Mouse (Mus musculus): ENCODE measurements around the gene Rnaseh2b. TPM values are rescaled to one million over a fixed set of nuclear protein-coding genes. Genes with fewer than 3 reads are reported as not detected.

Rnaseh2b gene
- polyA plus RNA-seq, 1 experiment from 2014 or later: 56.1 TPM

DNA sequence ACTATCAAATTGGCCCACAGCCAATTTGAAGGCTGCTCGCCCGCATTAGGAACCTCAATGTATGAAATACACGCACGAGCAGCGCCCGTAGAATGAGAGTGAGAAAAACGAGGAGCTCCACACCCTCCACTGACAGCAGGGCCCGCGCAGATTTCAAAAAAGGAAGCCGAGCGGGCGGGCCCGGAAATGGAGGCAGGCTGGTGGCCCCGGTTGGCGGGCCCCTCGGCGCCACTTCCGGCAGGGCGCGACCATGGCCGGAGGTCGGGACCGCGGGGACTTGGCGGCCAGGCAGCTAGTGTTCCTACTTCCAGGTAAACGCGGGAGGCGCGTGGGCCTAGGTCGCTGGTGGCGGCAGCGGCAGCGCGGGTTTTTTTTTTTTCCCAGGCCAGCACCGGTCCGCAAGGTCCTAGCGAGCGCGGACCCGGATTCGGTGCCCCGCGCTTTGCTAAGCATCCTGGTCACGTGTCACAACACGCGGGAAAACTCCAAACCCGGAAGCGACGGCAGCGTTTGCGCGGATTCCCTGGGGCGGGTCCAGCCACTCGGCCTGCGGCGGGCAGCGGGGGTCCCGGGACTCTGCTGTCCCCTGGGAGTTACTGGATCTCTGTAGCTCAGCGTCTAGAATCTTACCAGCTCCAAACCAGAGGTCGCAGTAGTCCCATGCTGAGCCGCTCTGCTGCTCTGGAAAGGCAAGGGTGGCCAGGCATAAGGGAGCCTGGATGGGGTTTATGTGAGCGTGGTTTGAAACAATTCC lies 39.7 kb downstream of the Rnaseh2b start:
- H3K9me3 ChIP-seq (ENCODE audit: control insufficient read depth): no peaks in the 10 kb centered on the region
- H3K4me2 ChIP-seq (replicated peaks; ENCODE audit: low read depth): peak overlapping the region; percentile 75
- ATAC-seq: peak; percentile 85
- no peak for TF ChIP-seq CTCF (IDR thresholded peaks at IDR 0.05; ENCODE audit: low read depth)
- no peaks in the 10 kb centered on the region for H3K36me3 ChIP-seq (ENCODE audit: control insufficient read depth, insufficient read depth)
- peak overlapping the region; percentile 62 for H3K4me3 ChIP-seq (ENCODE audit: low read depth, low read length)
- H3K4me1 ChIP-seq (replicated peaks; ENCODE audit: control insufficient read depth, insufficient read depth, low read length): no peaks in the 10 kb centered on the region
- H3K27ac ChIP-seq (ENCODE audit: low read depth, low read length): peak overlapping the region; percentile 55
- H3K9ac ChIP-seq (ENCODE audit: low read depth, low read length): peak overlapping the region; percentile 57
- no peaks in the 10 kb centered on the region for H3K27me3 ChIP-seq (replicated peaks; ENCODE audit: control insufficient read depth, insufficient read depth, low read length)
- WGBS: under 1% methylated on average over 58 of the region's 62 CpGs

DNA sequence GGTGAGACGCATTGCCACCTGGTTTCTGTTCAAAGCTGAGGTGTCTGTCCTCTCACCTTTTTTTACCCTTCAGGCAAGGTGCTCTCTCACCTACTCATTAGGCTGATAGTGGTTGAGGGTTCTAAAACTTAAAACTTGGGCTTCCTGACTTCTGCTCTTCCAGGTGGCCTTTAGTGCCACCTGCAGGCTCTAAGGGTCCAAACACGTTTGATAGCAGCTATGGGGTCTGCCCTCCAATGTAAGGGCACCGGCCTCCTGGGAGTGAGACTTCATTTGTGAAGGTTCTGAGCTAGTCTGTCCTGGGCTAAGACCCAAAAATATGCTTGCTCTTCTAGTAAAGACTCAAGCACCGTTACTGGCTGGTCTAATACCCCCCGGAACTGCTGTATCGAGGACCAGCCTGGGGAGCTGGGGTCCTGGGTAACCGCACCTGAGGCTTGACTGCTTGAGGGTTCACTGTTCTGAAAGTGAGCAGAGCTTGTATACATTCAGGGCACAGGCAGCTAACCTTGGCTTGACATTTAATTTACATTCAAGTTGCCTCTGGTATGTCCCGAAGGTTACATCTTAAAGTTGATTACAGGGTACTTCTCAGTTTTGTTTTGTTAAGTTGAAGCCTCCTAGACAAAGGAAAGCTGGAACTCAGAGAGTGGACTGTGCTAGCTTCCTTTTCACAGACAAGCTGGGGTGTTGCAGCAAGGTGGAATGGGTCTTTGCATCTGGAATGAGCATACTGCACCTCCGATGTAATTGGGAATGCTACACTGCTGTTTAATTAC lies 41.7 kb downstream of the Rnaseh2b start:
- H3K27me3 ChIP-seq (replicated peaks; ENCODE audit: control insufficient read depth, insufficient read depth, low read length): no peaks in the 10 kb centered on the region
- H3K9me3 ChIP-seq (ENCODE audit: control insufficient read depth): no peaks in the 10 kb centered on the region
- no peak for ATAC-seq
- H3K4me3 ChIP-seq (ENCODE audit: low read depth, low read length): no peak overlapping the region
- TF ChIP-seq CTCF (IDR thresholded peaks at IDR 0.05; ENCODE audit: low read depth): peak; percentile 50
- H3K36me3 ChIP-seq (ENCODE audit: control insufficient read depth, insufficient read depth): peaks cover 2% of the 10 kb centered on the region; the same call in 1 of the 2 replicates
- no peaks in the 10 kb centered on the region for H3K4me1 ChIP-seq (replicated peaks; ENCODE audit: control insufficient read depth, insufficient read depth, low read length)
- no peak overlapping the region for H3K9ac ChIP-seq (ENCODE audit: low read depth, low read length)
- H3K4me2 ChIP-seq (replicated peaks; ENCODE audit: low read depth): no peak overlapping the region
- 78% methylated on average over 9 of the region's 9 CpGs for WGBS
- H3K27ac ChIP-seq (ENCODE audit: low read depth, low read length): no peak overlapping the region

DNA sequence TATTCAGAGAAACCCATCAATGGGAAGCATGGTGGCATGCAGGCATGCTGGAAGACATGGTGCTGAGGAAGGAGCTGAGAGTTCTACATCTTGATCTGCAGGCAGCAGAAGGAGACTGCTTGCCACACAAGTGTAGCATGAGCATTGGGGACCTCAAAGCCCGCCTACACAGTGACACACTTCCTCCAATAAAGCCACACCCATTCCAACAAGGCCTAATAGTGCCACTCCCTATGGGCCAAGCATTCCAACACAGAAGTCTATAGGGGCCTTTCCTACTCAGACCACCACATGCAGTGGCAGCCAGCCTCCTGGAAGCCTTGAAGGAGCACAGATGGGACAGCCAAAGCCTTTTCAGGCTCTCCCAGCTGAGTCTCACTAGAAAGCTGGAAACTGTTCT lies 46.8 kb downstream of the Rnaseh2b start:
- no peaks in the 10 kb centered on the region for H3K27me3 ChIP-seq (replicated peaks; ENCODE audit: control insufficient read depth, insufficient read depth, low read length)
- H3K4me1 ChIP-seq (replicated peaks; ENCODE audit: control insufficient read depth, insufficient read depth, low read length): no peaks in the 10 kb centered on the region
- no peak for TF ChIP-seq CTCF (IDR thresholded peaks at IDR 0.05; ENCODE audit: low read depth)
- no peak overlapping the region for H3K4me3 ChIP-seq (ENCODE audit: low read depth, low read length)
- H3K36me3 ChIP-seq (ENCODE audit: control insufficient read depth, insufficient read depth): peaks cover 5% of the 10 kb centered on the region; the same call in 1 of the 2 replicates
- 86% methylated on average over 1 of the region's 1 CpGs for WGBS
- no peak for ATAC-seq
- no peak overlapping the region for H3K9ac ChIP-seq (ENCODE audit: low read depth, low read length)
- H3K9me3 ChIP-seq (ENCODE audit: control insufficient read depth): no peaks in the 10 kb centered on the region
- H3K27ac ChIP-seq (ENCODE audit: low read depth, low read length): no peak overlapping the region
- no peak overlapping the region for H3K4me2 ChIP-seq (replicated peaks; ENCODE audit: low read depth)

DNA sequence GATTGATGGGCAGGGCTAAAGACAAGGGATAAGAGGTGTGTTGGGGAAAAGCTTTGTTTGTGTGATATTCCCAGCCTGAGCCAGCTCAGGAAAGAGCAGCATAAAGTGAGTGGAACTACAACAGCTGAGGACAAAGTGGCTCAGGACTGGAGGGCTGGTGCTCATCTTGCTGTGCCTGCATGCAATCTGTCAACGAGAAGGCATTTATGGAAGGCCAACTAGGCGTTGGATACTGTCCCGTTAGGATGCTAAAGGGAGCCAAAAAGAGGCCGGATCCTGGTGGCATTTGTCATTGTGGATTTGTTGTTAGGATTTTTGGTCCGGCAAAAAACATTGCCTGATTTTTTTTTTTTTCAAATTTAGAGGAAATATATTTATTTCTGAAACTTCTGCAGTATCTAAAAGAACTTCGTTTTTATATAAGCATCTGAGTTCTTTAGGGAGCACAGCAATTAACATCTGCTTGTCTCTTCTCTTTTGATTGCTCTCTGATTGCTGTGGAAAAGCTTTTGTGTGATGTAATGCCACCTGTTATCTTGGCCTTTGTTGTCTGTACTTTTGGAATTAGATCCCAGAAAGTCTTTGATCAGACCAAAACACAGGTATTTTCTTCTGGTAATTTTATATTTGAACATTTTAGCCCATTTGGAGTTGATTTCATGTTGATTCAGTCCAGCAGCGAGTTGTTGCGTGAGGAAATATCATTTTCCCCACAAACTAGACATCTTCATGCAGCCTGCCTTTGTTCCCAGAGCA lies 49.7 kb downstream of the Rnaseh2b start:
- H3K9me3 ChIP-seq (ENCODE audit: control insufficient read depth): no peaks in the 10 kb centered on the region
- H3K9ac ChIP-seq (ENCODE audit: low read depth, low read length): no peak overlapping the region; the same call in 1 of the 2 replicates
- H3K4me3 ChIP-seq (ENCODE audit: low read depth, low read length): no peak overlapping the region
- no peaks in the 10 kb centered on the region for H3K4me1 ChIP-seq (replicated peaks; ENCODE audit: control insufficient read depth, insufficient read depth, low read length)
- no peak overlapping the region for H3K27ac ChIP-seq (ENCODE audit: low read depth, low read length)
- 55% methylated on average over 8 of the region's 8 CpGs for WGBS
- ATAC-seq: no peak
- H3K36me3 ChIP-seq (ENCODE audit: control insufficient read depth, insufficient read depth): peaks cover 6% of the 10 kb centered on the region; the same call in 1 of the 2 replicates
- H3K4me2 ChIP-seq (replicated peaks; ENCODE audit: low read depth): peak overlapping the region; percentile 32; the same call in 1 of the 2 replicates
- no peak for TF ChIP-seq CTCF (IDR thresholded peaks at IDR 0.05; ENCODE audit: low read depth)
- H3K27me3 ChIP-seq (replicated peaks; ENCODE audit: control insufficient read depth, insufficient read depth, low read length): no peaks in the 10 kb centered on the region

DNA sequence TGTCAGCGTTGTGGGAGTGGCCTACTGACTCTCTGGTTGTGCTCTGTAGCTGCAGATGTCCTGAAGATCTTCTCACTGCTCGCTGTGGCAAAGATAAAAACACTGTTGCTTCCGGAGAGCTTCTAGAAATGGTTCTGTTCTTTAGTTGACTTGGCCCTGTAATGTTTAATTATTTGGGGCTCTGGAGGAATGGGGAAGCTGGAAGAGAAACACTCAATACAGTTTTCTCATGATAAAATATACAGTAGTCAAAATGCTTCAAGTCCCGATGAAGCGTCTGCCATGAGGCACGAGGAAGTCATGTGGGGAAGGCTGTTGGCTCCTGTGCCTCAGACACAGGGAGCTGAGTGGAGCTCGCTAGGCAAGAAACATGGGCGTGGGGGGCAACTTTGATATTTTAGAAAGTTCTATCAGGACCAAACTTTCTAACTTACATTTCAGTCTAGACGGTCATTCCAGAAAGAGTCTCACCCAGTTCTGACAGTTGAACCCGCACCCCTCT lies 50.3 kb downstream of the Rnaseh2b start:
- H3K4me2 ChIP-seq (replicated peaks; ENCODE audit: low read depth): peak overlapping the region; percentile 32; the same call in 1 of the 2 replicates
- H3K4me3 ChIP-seq (ENCODE audit: low read depth, low read length): no peak overlapping the region
- WGBS: 55% methylated on average over 10 of the region's 10 CpGs
- no peak for TF ChIP-seq CTCF (IDR thresholded peaks at IDR 0.05; ENCODE audit: low read depth)
- no peak overlapping the region for H3K27ac ChIP-seq (ENCODE audit: low read depth, low read length)
- no peaks in the 10 kb centered on the region for H3K27me3 ChIP-seq (replicated peaks; ENCODE audit: control insufficient read depth, insufficient read depth, low read length)
- H3K9me3 ChIP-seq (ENCODE audit: control insufficient read depth): no peaks in the 10 kb centered on the region
- no peak overlapping the region; the same call in 1 of the 2 replicates for H3K9ac ChIP-seq (ENCODE audit: low read depth, low read length)
- no peak for ATAC-seq
- H3K4me1 ChIP-seq (replicated peaks; ENCODE audit: control insufficient read depth, insufficient read depth, low read length): no peaks in the 10 kb centered on the region
- H3K36me3 ChIP-seq (ENCODE audit: control insufficient read depth, insufficient read depth): peaks cover 12% of the 10 kb centered on the region; the same call in 1 of the 2 replicates

All from intestine, postnatal 0 days (tissue).